Mouse (Mus musculus) midbrain, embryonic 12.5 days (tissue): Measurements from ENCODE around the gene Tlcd2. TPM values are rescaled to one million over a fixed set of nuclear protein-coding genes. Genes with fewer than 3 reads are reported as not detected.
A peak's percentile ranks its signal among the peaks of the same experiment; 100 is the strongest.

Source experiments
- ATAC-seq: fragments of 200-750 bp; cut with Nextera tagmentation; 2 replicates; pipeline ENCODE4 v1.8.0; 2017; ENCODE audit warnings: low read depth, moderate TSS enrichment, moderate library complexity; ENCODE audit not compliant: low FRiP score
- H3K27ac ChIP-seq: fragments of 300-500 bp; sonication (generic); replicated peaks from 2 replicates; pipeline ENCODE4 v1.5.1; 2016; ENCODE audit warnings: mild to moderate bottlenecking
- H3K27me3 ChIP-seq: fragments of 300-500 bp; sonication (generic); 2 replicates; pipeline ENCODE4 v1.6.1; 2016; ENCODE audit warnings: mild to moderate bottlenecking
- H3K36me3 ChIP-seq: fragments of 300-500 bp; sonication (generic); 2 replicates; pipeline ENCODE4 v1.6.1; 2016
- H3K4me1 ChIP-seq: fragments of 300-500 bp; sonication (generic); 2 replicates; pipeline ENCODE4 v1.6.1; 2016
- H3K4me2 ChIP-seq: fragments of 300-500 bp; sonication (generic); replicated peaks from 2 replicates; pipeline ENCODE4 v1.6.1; 2016; ENCODE audit warnings: mild to moderate bottlenecking, moderate library complexity
- H3K4me3 ChIP-seq: fragments of 300-500 bp; sonication (generic); 2 replicates; pipeline ENCODE4 v1.5.1; 2016; ENCODE audit warnings: mild to moderate bottlenecking
- H3K9ac ChIP-seq: fragments of 300-500 bp; sonication (generic); replicated peaks from 2 replicates; pipeline ENCODE4 v1.6.1; 2016; ENCODE audit warnings: mild to moderate bottlenecking, moderate library complexity
- H3K9me3 ChIP-seq: fragments of 300-500 bp; sonication (generic); 2 replicates; pipeline ENCODE4 v1.6.1; 2016; ENCODE audit warnings: mild to moderate bottlenecking
- WGBS: fragments of 180-500 bp; shearing (Covaris S2); methylation state at CpG from one replicate; pipeline ENCODE4 v1.1.7; 2016; 5-methylcytosine and 5-hydroxymethylcytosine counted together
- polyA plus RNA-seq: library from polyadenylated mRNA; unstranded; fragments of >200 nt; fragmentation: Nextera tagmentation; extraction: Ambion mirVana; gene quantifications from 2 replicates; pipeline ENCODE4 v1.2.1, GENCODE M21; 2016

The Tlcd2 gene
- polyA plus RNA-seq, 1 experiment from 2014 or later: 9.1 TPM

DNA sequence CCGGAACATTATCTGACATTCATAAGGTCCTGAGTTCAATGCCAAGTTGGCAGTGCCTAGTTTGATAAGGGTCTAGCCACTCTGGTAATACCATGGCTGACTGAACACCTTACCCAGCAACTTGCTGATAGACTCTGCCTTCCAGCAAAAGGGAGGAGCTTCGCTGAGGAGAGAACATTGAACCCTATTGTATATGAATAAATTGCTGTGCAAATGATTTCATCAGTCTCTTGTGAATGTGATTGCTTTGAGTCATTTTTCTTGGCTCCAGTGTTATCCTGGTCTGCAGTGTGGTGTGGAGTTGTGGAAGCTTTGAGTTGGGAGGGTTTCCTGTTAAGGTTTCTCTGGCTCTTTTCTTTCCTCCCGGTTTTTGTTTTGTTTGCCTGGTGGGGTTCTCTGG is 9.2 kb downstream of the Tlcd2 start:
- H3K4me2 ChIP-seq: no peak overlapping the region
- H3K9me3 ChIP-seq: no peaks in the 10 kb centered on the region
- H3K36me3 ChIP-seq: peaks cover 3% of the 10 kb centered on the region
- no peak overlapping the region for H3K9ac ChIP-seq
- 89% methylated on average over 3 of the region's 3 CpGs for WGBS
- H3K27me3 ChIP-seq: peaks cover 15% of the 10 kb centered on the region; the same call in 1 of the 2 replicates
- no peak for ATAC-seq
- no peak overlapping the region for H3K4me3 ChIP-seq
- no peak overlapping the region for H3K27ac ChIP-seq
- peaks cover 8% of the 10 kb centered on the region; the same call in 1 of the 2 replicates for H3K4me1 ChIP-seq

DNA sequence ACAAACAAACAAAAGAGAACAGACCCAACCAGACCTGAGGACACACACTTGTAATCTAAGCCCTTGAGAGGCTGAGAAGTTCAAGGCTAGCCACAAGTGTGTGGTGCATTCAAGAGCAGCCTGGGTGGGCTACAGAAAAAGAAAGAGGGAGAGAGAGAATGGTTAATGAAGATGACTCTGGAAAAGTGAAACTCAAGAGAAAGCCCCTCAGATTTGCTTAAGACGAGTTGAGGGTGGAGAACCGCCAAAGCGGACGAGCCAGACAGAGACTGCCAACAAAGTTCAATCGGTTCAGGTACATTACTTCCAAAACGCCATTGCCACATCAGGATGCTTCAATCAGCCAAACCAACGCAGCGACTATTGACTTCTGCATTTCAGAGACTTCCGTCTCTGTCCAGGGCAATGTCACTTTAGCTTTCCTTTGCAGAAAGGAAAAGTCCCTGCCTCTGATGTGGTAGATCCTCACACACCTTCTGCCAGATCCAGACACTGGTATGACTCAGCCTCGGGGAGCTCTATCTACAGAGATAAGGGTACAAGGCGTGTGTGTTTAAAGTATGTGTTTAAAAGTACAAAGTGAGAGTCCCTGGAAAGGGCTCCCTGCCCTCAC is 11.1 kb downstream of the Tlcd2 start:
- 86% methylated on average over 11 of the region's 11 CpGs for WGBS
- Histone ChIP-seq H3K4me1 (peaks cover 6% of the 10 kb centered on the region; the same call in 1 of the 2 replicates), H3K9me3 (no peaks in the 10 kb centered on the region), H3K36me3 (no peaks in the 10 kb centered on the region), H3K4me2 (no peak overlapping the region), H3K27me3 (peaks cover 17% of the 10 kb centered on the region; the same call in 1 of the 2 replicates), H3K27ac (no peak overlapping the region), H3K4me3 (no peak overlapping the region), H3K9ac (no peak overlapping the region)
- no peak for ATAC-seq

DNA sequence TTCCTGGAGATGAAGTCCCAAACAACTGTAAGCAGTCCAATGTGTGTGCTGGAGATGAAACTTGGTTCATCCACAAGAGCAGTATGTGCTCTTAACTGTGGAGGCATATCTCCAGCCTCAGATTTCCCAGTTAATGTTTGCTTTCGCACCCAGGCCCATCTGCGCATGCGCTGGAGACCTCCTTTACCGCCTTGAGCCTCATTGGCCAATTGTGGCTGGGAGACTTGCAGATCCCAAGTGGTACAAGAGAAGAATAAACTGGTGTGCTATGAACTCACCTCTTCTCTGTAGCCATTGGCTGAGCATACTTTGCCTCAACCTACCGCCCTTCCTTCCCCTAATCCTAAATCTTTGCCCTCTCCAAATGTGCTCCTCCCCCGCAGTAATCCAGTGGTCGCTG is 11.9 kb downstream of the Tlcd2 start:
- Histone ChIP-seq H3K4me3 (no peak overlapping the region), H3K27me3 (peaks cover 11% of the 10 kb centered on the region; the same call in 1 of the 2 replicates), H3K36me3 (no peaks in the 10 kb centered on the region), H3K4me2 (no peak overlapping the region), H3K9ac (no peak overlapping the region), H3K9me3 (no peaks in the 10 kb centered on the region), H3K27ac (no peak overlapping the region), H3K4me1 (no peaks in the 10 kb centered on the region)
- WGBS: 60% methylated on average over 7 of the region's 7 CpGs
- ATAC-seq: no peak

DNA sequence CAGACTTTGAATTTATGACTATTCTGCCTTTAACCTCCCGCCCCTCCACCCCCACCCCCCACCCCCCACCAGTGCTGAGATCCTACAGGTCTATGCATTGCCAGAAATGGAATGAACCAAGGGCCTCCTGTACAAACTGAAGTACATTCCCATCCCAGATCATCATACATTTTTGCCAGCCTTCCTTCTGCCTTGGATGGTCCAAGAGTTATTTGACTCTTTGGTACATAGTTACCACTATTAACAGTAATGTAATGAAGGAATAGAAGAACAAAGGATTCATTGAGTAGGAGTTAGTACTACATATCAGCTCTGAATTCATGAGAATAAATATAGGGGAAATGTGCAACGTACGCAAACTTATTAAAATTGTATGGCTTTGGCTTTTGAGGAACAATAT is 24.7 kb downstream of the Tlcd2 start:
- Histone ChIP-seq H3K27me3 (peaks cover 8% of the 10 kb centered on the region), H3K4me3 (peak overlapping the region; percentile 99), H3K9ac (no peak overlapping the region), H3K4me1 (peaks cover 9% of the 10 kb centered on the region), H3K27ac (no peak overlapping the region), H3K4me2 (peak overlapping the region; percentile 26), H3K9me3 (no peaks in the 10 kb centered on the region), H3K36me3 (peaks cover 19% of the 10 kb centered on the region)
- WGBS: 33% methylated on average over 3 of the region's 3 CpGs
- peak; percentile 25; the same call in 1 of the 2 replicates for ATAC-seq

DNA sequence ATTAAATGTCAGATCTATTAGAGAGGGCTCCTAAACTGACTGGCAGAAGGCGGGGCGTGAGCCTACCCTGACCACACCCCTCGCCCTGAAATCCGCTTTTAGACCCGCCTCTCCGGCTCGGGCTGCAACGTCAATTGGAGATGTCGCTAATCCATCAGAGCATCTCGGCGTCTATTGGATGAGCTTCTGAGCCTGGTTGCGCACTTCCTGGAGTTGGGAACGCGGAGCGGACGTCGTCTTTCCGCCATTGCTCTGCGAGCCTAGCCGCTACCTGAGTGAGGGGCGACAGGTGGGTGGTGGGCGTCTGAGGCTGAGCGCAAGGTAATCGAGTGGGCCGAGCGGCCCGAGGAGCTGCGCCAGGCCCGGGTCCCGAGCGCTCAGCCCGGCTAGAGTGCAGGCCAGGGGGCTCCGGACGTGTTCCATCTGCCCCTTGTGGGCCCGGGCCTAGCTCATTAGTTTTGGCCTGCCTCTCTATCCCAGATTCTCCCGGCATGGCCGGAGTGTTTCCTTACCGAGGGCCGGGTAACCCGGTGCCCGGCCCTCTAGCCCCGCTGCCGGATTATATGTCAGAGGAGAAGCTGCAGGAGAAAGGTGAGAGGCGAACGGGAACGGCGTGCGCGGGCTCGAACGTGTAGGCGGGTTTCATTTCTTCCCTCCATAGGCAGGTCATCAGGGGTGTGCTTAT is 25.2 kb downstream of the Tlcd2 start, which contains the start of gene Prpf8:
TSS of gene Prpf8 (plus strand) at position 216 of the 685 bp plus-strand sequence.
- H3K9ac ChIP-seq: peak within 1 kb of the TSS; percentile 97
- peak; percentile 100 for ATAC-seq
- peak within 1 kb of the TSS; percentile 99 for H3K4me3 ChIP-seq
- H3K4me1 ChIP-seq: peaks cover 9% of the 10 kb centered on the region
- no peaks in the 10 kb centered on the region for H3K9me3 ChIP-seq
- H3K36me3 ChIP-seq: peaks cover 25% of the 10 kb centered on the region
- WGBS: under 1% methylated on average over 52 of the region's 52 CpGs
- H3K27me3 ChIP-seq: peaks cover 8% of the 10 kb centered on the region
- H3K27ac ChIP-seq: peak within 1 kb of the TSS; percentile 66
- peak within 1 kb of the TSS; percentile 93 for H3K4me2 ChIP-seq

DNA sequence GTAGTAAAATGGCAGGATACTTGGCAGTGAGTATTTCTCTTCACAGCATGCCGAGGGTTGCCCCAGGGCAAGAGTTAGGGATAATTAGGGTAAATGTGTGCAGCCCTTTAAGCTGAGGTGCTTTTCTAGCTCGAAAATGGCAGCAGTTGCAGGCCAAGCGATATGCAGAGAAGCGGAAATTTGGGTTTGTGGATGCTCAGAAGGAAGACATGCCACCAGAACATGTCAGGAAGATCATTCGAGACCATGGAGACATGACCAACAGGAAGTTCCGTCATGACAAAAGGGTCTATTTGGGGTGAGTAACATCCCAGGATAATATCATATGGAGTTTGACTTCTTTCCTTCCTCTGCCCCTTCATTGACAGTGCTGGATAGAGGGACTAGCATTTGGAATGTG is 26.0 kb downstream of the Tlcd2 start:
- Histone ChIP-seq H3K4me2 (peak overlapping the region; percentile 93), H3K27me3 (peaks cover 8% of the 10 kb centered on the region), H3K36me3 (peaks cover 32% of the 10 kb centered on the region), H3K27ac (no peak overlapping the region), H3K4me3 (peak overlapping the region; percentile 99), H3K9ac (peak overlapping the region; percentile 97), H3K4me1 (peaks cover 9% of the 10 kb centered on the region), H3K9me3 (no peaks in the 10 kb centered on the region)
- no peak for ATAC-seq
- WGBS: 50% methylated on average over 6 of the region's 6 CpGs

DNA sequence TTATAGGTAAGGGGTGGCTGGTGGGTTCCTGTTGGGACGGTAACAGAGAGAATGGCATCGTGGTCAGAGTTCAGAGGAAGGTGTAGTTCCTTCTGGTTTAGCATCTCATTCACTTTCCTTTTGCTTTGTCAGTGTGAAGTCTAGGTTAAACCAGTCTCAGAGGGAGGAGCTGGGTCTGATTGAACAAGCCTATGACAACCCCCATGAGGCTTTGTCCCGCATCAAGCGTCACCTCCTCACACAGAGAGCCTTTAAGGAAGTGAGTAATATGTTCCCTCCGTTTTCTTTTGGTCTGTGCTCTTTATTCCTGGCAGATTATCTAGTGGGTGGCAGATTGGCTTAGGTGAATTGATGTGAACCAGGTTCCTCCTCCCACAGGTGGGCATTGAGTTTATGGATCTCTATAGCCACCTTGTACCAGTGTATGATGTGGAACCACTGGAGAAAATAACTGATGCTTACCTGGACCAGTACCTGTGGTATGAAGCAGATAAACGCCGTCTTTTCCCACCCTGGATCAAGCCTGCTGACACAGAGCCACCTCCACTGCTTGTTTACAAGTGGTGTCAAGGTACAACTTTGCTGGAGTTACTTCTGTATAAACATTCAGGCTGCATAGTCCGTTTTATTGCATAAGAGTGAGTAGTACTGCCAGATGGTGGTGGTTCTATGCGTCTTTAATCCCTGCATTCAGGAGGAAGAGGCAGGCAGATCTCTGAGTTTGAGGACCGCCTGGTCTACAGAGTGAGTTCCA is 33.0 kb downstream of the Tlcd2 start:
- no peak overlapping the region for H3K9ac ChIP-seq
- no peak for ATAC-seq
- WGBS: 95% methylated on average over 10 of the region's 10 CpGs
- no peaks in the 10 kb centered on the region for H3K4me1 ChIP-seq
- H3K4me2 ChIP-seq: no peak overlapping the region
- no peaks in the 10 kb centered on the region for H3K9me3 ChIP-seq
- H3K27me3 ChIP-seq: no peaks in the 10 kb centered on the region
- no peak overlapping the region for H3K27ac ChIP-seq
- H3K4me3 ChIP-seq: no peak overlapping the region
- peaks cover 100% of the 10 kb centered on the region for H3K36me3 ChIP-seq

DNA sequence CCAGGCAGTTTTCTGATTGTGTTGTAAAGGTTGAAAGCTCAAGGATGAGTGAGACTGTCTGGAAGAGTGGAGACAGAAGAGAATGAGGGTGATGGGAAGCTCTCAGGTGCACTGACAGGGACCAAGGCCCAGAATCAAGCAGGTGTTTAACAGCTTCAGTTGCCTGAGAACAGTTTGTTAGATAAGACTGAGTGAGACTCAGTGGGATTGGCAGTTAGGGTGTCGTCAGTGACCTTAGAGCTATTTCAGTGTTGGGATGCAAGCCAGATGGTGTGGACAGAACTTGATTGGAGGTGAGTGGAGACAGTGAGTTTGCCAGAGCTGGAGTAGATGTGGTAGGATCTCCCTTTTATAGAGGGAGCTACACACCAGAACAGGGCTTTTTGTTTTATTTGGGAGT is 36.6 kb downstream of the Tlcd2 start:
- Histone ChIP-seq H3K4me1 (no peaks in the 10 kb centered on the region), H3K9me3 (no peaks in the 10 kb centered on the region), H3K36me3 (peaks cover 100% of the 10 kb centered on the region), H3K27me3 (no peaks in the 10 kb centered on the region), H3K27ac (no peak overlapping the region), H3K4me2 (no peak overlapping the region), H3K4me3 (no peak overlapping the region), H3K9ac (no peak overlapping the region)
- no peak for ATAC-seq
- 96% methylated on average over 1 of the region's 1 CpGs for WGBS

DNA sequence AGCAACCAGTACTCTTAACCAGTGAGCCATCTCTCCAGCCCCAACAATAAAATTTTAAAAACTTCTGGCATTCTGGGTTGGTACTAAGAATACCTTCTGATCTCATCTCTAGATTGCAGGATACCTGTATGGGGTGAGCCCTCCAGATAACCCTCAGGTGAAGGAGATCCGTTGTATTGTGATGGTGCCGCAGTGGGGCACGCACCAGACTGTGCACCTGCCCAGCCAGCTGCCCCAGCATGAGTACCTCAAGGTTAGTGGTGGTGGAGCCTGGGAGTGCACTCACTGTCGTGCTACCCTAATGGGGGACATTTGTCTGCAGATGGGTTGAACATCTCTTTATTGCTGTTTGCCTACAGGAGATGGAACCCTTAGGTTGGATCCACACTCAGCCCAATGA is 46.6 kb downstream of the Tlcd2 start:
- WGBS: 96% methylated on average over 4 of the region's 4 CpGs
- no peaks in the 10 kb centered on the region; the same call in 1 of the 2 replicates for H3K27me3 ChIP-seq
- H3K9ac ChIP-seq: no peak overlapping the region
- H3K9me3 ChIP-seq: no peaks in the 10 kb centered on the region
- peaks cover 14% of the 10 kb centered on the region for H3K4me1 ChIP-seq
- no peak overlapping the region for H3K4me2 ChIP-seq
- H3K36me3 ChIP-seq: peaks cover 63% of the 10 kb centered on the region
- no peak overlapping the region for H3K4me3 ChIP-seq
- no peak overlapping the region for H3K27ac ChIP-seq
- ATAC-seq: no peak

DNA sequence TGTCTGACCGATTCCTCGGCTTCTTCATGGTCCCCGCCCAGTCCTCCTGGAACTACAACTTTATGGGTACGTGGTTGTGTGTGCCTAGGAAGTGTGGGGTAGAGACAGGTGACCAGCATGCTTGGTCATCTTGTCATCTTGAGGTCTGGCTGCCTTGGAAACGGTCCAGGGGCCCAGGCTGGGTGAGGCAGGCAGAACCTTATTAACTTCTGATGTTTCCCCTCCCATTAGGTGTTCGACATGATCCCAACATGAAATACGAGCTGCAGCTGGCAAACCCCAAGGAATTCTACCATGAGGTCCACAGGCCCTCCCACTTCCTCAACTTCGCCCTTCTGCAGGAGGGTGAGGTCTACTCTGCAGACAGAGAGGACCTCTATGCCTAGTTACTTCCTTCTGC is 47.4 kb downstream of the Tlcd2 start:
- peaks cover 14% of the 10 kb centered on the region for H3K4me1 ChIP-seq
- H3K4me3 ChIP-seq: no peak overlapping the region
- no peak for ATAC-seq
- H3K27ac ChIP-seq: no peak overlapping the region
- peaks cover 56% of the 10 kb centered on the region for H3K36me3 ChIP-seq
- no peaks in the 10 kb centered on the region; the same call in 1 of the 2 replicates for H3K27me3 ChIP-seq
- H3K9ac ChIP-seq: no peak overlapping the region; the same call in 1 of the 2 replicates
- H3K9me3 ChIP-seq: no peaks in the 10 kb centered on the region
- H3K4me2 ChIP-seq: no peak overlapping the region
- WGBS: 80% methylated on average over 8 of the region's 8 CpGs

DNA sequence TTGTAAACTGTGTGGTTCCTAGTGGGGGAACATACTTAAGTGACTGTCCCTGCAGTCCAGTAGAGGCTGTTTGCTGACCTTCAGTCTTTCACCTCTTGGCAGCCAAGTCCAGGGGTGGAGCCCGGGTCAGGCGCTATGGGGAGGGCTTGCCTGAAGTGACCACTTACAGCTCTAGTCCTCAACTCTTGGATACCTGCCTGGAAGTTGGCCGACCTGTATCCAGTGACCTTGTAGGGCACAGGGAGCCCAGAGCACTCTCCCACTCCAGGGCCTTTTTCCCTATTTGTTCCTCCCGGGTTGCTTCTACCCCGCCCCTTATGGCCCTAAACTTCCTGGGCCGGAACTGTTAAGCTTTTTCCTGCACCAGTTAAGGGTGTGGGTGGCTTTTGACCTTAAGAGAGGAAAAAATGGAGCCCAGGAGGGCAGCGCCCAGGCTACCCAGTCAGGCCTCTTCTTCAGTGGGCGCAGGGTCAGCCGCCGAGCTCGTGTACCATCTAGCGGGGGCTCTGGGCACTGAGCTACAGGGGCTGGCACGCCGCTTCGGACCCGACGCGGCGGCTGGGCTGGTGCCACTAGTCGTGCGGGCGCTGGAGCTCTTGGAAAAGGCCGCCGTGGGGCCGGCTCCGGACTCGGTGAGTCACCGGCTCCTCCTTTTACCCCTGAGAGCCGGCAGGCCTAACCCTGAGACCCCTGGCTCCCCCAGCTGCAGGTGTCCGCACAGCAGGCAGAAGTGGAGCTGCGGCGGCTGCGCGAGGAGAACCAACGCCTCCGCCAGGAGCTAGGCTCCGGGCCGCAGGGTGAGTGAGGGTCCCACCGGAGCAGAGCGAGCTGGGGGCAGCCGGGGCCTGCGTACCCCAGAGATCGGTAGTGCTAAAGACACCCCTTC is 48.5 kb downstream of the Tlcd2 start, which contains the start of gene Rilp:
TSS of gene Rilp (plus strand) at position 354 of the 886 bp plus-strand sequence.
- peak; percentile 87 for ATAC-seq
- 2% methylated on average over 43 of the region's 43 CpGs for WGBS
- H3K36me3 ChIP-seq: peaks cover 45% of the 10 kb centered on the region
- H3K27ac ChIP-seq: peak within 1 kb of the TSS; percentile 70
- H3K4me2 ChIP-seq: peak within 1 kb of the TSS; percentile 82
- no peaks in the 10 kb centered on the region; the same call in 1 of the 2 replicates for H3K27me3 ChIP-seq
- H3K9me3 ChIP-seq: no peaks in the 10 kb centered on the region
- H3K4me1 ChIP-seq: peaks cover 14% of the 10 kb centered on the region
- peak within 1 kb of the TSS; percentile 59 for H3K9ac ChIP-seq
- peak within 1 kb of the TSS; percentile 52 for H3K4me3 ChIP-seq
